Mouse (Mus musculus): ENCODE results near the gene Tnfsf8. TPM values are rescaled to one million over a fixed set of nuclear protein-coding genes. Genes with fewer than 3 reads are reported as not detected.

Gene Tnfsf8
- polyA plus RNA-seq, 1 experiment from 2014 or later, result not detected

DNA sequence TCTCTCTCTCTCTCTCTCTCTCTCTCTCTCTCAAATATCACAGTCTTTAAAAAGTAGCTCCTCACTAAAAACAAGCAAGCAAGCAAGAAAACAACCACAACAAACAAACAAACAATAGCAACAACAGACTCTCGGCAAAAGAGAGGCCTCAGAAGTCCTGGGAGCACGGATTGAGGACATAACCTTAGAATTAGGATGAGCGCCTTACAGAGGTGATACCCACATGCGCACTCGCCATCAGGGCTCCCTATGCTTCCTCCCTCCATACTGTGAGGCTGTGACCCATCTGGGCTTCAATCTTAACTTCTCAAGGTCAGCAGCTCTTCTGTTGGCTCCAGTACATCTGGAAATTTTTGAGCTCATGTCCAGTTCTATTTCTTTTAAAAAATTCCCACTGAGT is 911 bp downstream of the Tnfsf8 start:
- Histone ChIP-seq H3K4me2 (no peak overlapping the region), H3K9ac (no peak overlapping the region), H3K4me1 (no peaks in the 10 kb centered on the region), H3K9me3 (no peaks in the 10 kb centered on the region), H3K4me3 (no peak overlapping the region), H3K27ac (no peak overlapping the region), H3K36me3 (replicated peaks) (no peaks in the 10 kb centered on the region), H3K27me3 (replicated peaks) (no peaks in the 10 kb centered on the region)
- ATAC-seq (replicated peaks), result no peak
- WGBS, result 85% methylated on average over 5 of the region's 5 CpGs

DNA sequence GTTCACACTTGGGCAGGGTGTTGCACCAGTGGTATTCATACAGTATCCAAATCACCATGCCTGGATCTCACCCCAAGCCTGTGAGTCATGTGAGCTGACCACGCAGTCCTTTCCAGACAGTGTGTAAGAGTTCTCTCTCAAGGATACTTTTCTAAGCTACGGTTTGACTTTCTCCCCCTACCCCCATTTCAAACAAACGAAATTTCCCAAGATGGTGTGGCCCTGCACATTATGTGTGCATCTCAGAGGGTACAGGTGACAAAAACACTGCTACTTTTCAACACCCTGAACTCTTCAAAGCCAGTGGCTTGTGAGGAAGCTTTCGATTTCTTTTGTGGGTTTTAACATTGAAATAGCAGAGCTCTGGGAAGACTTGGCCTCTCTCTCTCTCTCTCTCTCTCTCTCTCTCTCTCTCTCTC is 1.4 kb downstream of the Tnfsf8 start:
- no peak overlapping the region for H3K9ac ChIP-seq
- WGBS, result 84% methylated on average over 4 of the region's 4 CpGs
- no peaks in the 10 kb centered on the region for H3K9me3 ChIP-seq
- no peak overlapping the region for H3K4me3 ChIP-seq
- no peaks in the 10 kb centered on the region for H3K36me3 ChIP-seq (replicated peaks)
- no peak for ATAC-seq (replicated peaks)
- no peak overlapping the region for H3K4me2 ChIP-seq
- no peak overlapping the region for H3K27ac ChIP-seq
- no peaks in the 10 kb centered on the region for H3K27me3 ChIP-seq (replicated peaks)
- H3K4me1 ChIP-seq, result no peaks in the 10 kb centered on the region

DNA sequence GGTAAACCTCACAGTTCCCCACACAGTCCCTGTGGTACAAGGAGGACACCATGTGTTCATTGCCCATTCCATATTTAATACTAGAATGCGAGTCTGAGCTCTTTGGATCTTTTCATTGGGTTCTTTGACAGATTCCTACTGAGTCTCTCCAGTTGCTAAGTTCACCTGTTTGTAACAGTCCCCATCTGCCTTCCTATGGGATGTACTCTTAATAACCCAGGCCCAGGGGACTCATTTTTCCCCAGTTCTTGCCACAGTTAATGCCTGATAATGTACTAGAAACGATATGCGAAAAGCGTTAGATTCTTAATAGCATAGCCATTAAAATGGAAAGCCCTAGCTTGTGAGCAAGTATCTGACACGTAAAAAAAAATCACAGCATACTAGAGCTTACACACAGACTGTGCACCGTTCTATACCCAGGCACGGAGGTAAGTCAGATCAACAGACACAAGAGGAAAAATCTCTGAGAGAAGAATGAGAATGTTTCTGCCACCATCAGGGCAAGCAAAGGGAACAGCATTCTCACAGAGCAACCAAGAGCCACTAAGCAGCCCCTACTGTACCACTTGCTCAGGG is 2.4 kb downstream of the Tnfsf8 start:
- H3K27me3 ChIP-seq (replicated peaks), result no peaks in the 10 kb centered on the region
- no peak for ATAC-seq (replicated peaks)
- H3K27ac ChIP-seq, result no peak overlapping the region
- no peak overlapping the region for H3K9ac ChIP-seq
- no peaks in the 10 kb centered on the region for H3K9me3 ChIP-seq
- H3K36me3 ChIP-seq (replicated peaks), result no peaks in the 10 kb centered on the region
- no peaks in the 10 kb centered on the region for H3K4me1 ChIP-seq
- H3K4me3 ChIP-seq, result no peak overlapping the region
- H3K4me2 ChIP-seq, result no peak overlapping the region
- WGBS, result 77% methylated on average over 7 of the region's 7 CpGs

DNA sequence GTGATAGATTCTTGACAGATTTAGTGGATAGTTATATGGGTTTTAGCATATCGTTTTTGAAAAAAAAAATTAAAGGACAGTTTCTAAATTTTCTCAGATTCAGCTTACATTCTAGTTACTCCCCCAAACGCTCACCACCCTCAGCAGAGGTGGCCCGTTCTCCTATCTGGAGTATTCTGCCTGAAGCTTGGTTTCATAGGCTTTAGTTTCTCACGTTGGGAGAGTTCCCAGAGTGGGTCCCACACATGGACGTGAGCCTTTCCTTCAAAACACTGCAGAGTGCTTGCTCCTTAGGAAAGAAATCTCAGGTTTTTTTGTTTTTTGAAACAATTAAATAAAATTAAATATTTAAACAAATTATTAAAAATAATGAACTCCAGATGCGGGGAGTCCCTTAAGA is 4.4 kb downstream of the Tnfsf8 start:
- H3K9me3 ChIP-seq, result no peaks in the 10 kb centered on the region
- H3K27ac ChIP-seq, result no peak overlapping the region
- H3K4me3 ChIP-seq, result no peak overlapping the region
- H3K36me3 ChIP-seq (replicated peaks), result no peaks in the 10 kb centered on the region
- no peaks in the 10 kb centered on the region for H3K27me3 ChIP-seq (replicated peaks)
- ATAC-seq (replicated peaks), result no peak
- H3K4me2 ChIP-seq, result no peak overlapping the region
- H3K4me1 ChIP-seq, result no peaks in the 10 kb centered on the region
- 90% methylated on average over 6 of the region's 6 CpGs for WGBS
- no peak overlapping the region for H3K9ac ChIP-seq

DNA sequence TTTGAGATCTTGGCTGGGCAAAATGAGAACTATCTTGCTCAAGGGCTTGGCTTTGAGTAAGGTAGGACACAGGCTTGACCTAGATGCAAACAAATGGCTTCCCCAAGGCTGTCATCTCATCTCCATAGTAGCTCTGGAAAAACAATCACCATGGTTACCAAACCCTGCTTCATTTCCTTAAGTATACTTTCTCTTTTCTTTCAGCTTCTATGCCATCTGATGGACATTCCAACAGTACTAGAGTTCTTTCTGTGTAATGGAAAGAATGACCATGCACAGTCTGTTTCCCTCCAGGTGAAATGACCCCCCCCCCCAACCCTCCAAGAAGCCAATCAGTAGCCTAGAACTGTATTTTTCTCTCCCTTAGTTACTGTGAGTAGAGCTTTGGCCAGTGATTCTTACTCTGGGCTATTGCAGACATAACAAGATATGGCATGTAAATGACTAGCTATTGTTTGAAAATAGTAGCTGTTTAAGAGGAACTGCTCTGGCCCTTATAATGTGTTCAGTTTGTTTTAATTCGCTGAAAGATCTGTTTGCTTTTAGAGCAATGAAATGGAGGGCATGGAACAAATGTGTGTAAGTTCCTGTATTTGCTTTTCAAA is 7.3 kb downstream of the Tnfsf8 start:
- H3K9ac ChIP-seq, result no peak overlapping the region
- no peak for ATAC-seq (replicated peaks)
- WGBS, result 81% methylated on average over 1 of the region's 1 CpGs
- H3K4me2 ChIP-seq, result no peak overlapping the region
- H3K36me3 ChIP-seq (replicated peaks), result no peaks in the 10 kb centered on the region
- H3K27me3 ChIP-seq (replicated peaks), result no peaks in the 10 kb centered on the region
- no peaks in the 10 kb centered on the region for H3K9me3 ChIP-seq
- no peak overlapping the region for H3K4me3 ChIP-seq
- no peak overlapping the region for H3K27ac ChIP-seq
- no peaks in the 10 kb centered on the region for H3K4me1 ChIP-seq

DNA sequence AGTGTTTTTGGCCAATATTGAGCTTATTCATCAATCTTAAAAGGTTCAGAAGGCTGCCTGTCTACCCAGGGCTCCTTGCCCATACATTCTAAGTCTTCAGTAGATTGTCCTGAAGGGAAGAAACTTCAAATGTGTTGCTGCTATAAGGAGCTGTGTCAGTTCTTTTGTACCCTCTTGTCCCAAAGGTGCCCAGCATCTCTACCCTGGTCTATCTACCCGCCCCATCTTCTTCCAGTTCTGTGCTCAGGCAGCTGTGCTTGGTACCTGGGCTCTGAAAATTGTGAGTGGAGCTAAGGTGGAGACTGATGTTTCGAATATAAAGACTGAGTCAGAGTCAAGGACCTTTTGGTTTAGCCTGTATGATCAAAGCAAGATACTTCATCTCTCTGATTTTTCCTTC is 11.1 kb downstream of the Tnfsf8 start:
- no peak overlapping the region for H3K4me3 ChIP-seq
- no peak overlapping the region for H3K4me2 ChIP-seq
- no peak for ATAC-seq (replicated peaks)
- no peaks in the 10 kb centered on the region for H3K4me1 ChIP-seq
- H3K27ac ChIP-seq, result no peak overlapping the region
- no peaks in the 10 kb centered on the region for H3K36me3 ChIP-seq (replicated peaks)
- 89% methylated on average over 2 of the region's 2 CpGs for WGBS
- H3K9me3 ChIP-seq, result no peaks in the 10 kb centered on the region
- H3K9ac ChIP-seq, result no peak overlapping the region
- H3K27me3 ChIP-seq (replicated peaks), result no peaks in the 10 kb centered on the region

DNA sequence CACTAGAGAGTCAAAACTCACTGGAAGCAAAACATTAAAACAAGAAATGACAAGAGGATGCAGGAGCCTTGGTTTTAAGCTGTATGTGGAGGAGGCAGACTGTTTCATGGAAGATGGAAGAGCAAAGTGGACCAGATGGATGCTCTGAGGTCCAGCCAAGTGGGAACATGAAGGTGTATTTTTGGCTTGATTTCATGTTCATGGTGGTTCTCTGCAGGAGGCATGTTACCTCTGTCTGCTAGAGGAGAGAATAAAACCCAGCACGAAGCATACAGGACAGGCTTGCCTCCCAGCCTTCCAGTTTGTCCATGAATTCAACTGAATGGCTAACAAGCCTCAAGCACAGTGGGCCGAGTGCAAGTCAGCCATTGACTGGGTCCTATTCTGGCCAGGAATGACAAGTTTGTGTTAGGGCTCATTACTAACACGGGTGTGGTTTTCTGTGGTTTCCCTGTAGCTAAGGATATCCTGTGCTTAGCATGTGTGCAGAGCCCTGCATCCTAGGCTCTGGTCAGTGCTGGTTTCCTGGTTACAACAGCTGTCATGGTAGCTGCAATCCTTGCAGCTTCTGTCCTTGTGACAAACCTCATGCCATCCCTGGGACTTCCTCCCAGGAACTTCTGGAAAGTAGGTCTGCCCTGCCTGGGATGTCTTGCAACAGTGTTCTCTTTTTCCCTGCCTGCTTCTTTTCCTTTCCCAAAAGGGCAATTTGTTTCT is 14.1 kb downstream of the Tnfsf8 start:
- no peak overlapping the region for H3K4me2 ChIP-seq
- no peak overlapping the region for H3K9ac ChIP-seq
- H3K4me1 ChIP-seq, result no peaks in the 10 kb centered on the region
- no peaks in the 10 kb centered on the region for H3K36me3 ChIP-seq (replicated peaks)
- WGBS, result 78% methylated on average over 3 of the region's 3 CpGs
- no peak for ATAC-seq (replicated peaks)
- H3K9me3 ChIP-seq, result no peaks in the 10 kb centered on the region
- H3K27me3 ChIP-seq (replicated peaks), result no peaks in the 10 kb centered on the region
- H3K27ac ChIP-seq, result no peak overlapping the region
- H3K4me3 ChIP-seq, result no peak overlapping the region

DNA sequence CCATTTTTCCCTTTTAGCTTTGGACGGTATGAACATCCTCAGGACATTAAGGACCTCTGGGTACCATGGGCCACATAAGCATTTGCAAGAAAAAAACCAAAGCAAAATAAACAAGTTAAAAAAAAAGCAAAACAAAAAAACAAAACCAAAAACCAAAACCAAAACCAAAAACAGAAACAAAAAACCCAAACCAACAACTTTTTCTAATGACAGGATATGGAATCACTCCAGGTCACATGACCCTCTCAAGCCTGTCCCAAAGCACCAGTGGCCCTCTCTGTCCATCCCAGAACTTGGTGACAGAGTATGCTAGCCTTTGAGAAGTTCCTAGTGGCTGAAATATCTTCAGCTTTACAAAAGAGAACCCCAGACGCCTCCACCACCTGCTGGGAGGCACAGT is 15.4 kb downstream of the Tnfsf8 start:
- no peaks in the 10 kb centered on the region for H3K4me1 ChIP-seq
- ATAC-seq (replicated peaks), result no peak
- H3K9ac ChIP-seq, result no peak overlapping the region
- no peaks in the 10 kb centered on the region for H3K9me3 ChIP-seq
- WGBS, result 66% methylated on average over 2 of the region's 2 CpGs
- H3K4me2 ChIP-seq, result no peak overlapping the region
- no peak overlapping the region for H3K4me3 ChIP-seq
- no peaks in the 10 kb centered on the region for H3K36me3 ChIP-seq (replicated peaks)
- no peak overlapping the region for H3K27ac ChIP-seq
- H3K27me3 ChIP-seq (replicated peaks), result no peaks in the 10 kb centered on the region

DNA sequence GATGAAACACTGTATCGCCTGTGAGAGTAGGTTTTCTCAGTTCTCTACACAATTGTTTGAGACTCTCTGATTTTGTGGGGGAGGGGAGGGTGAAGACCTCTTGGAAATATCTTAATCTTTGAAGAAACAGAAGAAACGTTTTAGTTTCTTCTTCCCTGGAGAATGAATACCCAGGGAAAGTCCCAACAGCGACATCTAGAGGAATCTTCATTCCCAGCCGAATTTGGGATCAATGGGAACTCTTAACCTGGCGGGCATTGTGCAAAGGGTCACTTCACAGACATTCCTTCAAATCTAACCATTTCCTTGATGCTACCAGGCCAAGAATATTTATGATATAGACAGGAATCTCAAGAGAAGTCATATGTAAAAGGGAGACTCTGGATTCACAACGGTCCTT is 17.2 kb downstream of the Tnfsf8 start:
- H3K4me3 ChIP-seq, result no peak overlapping the region
- 24% methylated on average over 6 of the region's 6 CpGs for WGBS
- H3K4me1 ChIP-seq, result no peaks in the 10 kb centered on the region
- no peaks in the 10 kb centered on the region for H3K27me3 ChIP-seq (replicated peaks)
- H3K36me3 ChIP-seq (replicated peaks), result no peaks in the 10 kb centered on the region
- H3K4me2 ChIP-seq, result no peak overlapping the region
- H3K9ac ChIP-seq, result no peak overlapping the region
- no peak for ATAC-seq (replicated peaks)
- no peaks in the 10 kb centered on the region for H3K9me3 ChIP-seq
- no peak overlapping the region for H3K27ac ChIP-seq

DNA sequence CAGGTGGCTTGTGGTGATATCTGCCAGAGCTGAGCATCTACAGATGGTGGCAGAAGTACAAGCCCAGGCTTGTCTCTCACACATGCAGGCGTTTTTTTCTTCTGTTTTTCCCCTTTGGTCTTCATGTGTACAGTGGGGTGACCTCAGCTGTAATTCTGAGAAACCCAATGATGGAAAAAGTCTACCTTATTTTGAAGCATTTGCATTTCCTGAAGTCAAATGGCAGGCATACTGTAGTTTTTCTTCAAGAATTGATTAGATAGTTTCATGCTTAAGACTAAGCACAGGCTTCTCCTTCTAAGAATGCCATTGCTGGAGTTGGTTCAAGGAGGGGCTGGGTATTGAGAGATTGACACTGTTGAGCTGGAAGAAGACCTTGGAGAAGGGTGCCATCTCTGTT is 18.9 kb downstream of the Tnfsf8 start:
- Histone ChIP-seq H3K4me3 (no peak overlapping the region), H3K36me3 (replicated peaks) (no peaks in the 10 kb centered on the region), H3K9me3 (no peaks in the 10 kb centered on the region), H3K9ac (no peak overlapping the region), H3K27ac (no peak overlapping the region), H3K4me2 (no peak overlapping the region), H3K4me1 (no peaks in the 10 kb centered on the region), H3K27me3 (replicated peaks) (no peaks in the 10 kb centered on the region)
- 62% methylated on average over 1 of the region's 1 CpGs for WGBS
- ATAC-seq (replicated peaks), result no peak

DNA sequence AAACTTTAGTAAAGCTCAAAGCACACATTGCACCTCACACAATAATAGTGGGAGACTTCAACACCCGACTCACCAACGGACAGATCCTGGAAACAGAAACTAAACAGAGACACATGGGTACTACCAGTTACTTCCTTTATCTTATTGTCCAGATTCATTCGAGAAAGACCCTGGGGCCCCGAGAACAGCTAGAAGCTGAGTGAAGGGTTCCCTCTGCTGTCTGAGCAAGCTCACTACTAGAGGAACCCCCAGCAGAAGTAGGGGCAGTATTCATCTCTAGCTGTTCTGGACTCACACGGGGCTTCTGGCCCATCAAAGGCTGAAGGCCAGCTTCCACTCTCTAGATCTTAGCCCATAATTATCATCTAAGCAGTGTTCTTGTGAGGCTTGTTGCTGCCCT is 20.7 kb downstream of the Tnfsf8 start:
- Histone ChIP-seq H3K9ac (no peak overlapping the region), H3K4me1 (no peaks in the 10 kb centered on the region), H3K36me3 (replicated peaks) (no peaks in the 10 kb centered on the region), H3K9me3 (no peaks in the 10 kb centered on the region), H3K4me2 (no peak overlapping the region), H3K27ac (no peak overlapping the region), H3K4me3 (no peak overlapping the region), H3K27me3 (replicated peaks) (no peaks in the 10 kb centered on the region)
- ATAC-seq (replicated peaks), result no peak
- 55% methylated on average over 5 of the region's 5 CpGs for WGBS

DNA sequence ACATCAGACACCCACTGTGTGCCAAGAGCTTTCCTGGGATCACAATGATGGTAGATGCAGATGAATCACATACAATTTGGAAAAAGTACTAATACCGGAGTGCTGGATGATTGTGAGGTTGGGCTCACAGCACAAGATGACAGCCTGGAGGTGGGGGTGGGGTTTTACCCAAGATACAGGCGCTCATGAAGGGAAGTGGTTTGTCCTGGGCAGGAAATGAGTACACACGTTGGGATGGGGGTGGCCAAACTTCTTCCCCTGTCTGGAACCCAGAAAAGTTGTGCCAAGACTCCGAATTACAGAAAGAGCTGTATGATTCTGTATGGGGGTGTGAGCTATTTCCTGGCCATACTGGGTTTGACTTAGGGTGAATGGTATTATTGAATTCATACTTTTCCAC is 38.0 kb downstream of the Tnfsf8 start:
- Histone ChIP-seq H3K27me3 (replicated peaks) (no peaks in the 10 kb centered on the region), H3K4me1 (no peaks in the 10 kb centered on the region), H3K9me3 (no peaks in the 10 kb centered on the region), H3K27ac (no peak overlapping the region), H3K4me2 (no peak overlapping the region), H3K36me3 (replicated peaks) (no peaks in the 10 kb centered on the region), H3K9ac (no peak overlapping the region), H3K4me3 (no peak overlapping the region)
- ATAC-seq (replicated peaks), result no peak
- WGBS, result 86% methylated on average over 4 of the region's 4 CpGs

DNA sequence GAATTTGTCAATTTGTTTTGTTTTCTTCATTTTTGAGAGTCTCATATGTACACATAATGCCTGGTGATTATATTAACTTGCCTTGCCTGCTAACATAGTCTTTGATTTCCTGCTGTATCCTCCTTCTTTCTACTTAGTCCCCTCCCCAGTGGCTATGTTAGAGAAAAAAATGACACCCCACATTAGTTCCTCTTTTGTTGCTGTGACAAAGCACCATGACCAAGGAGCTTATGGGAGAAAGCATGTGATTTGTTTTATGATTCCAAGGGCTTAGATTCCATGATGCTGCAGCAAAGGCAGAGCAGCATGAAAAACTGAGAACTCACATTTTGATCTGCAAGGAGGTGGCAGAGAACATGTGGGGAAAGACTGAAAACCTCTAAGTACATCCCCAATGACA is 43.6 kb downstream of the Tnfsf8 start:
- H3K9ac ChIP-seq, result no peak overlapping the region
- no peak overlapping the region for H3K4me2 ChIP-seq
- H3K9me3 ChIP-seq, result no peaks in the 10 kb centered on the region
- H3K36me3 ChIP-seq (replicated peaks), result no peaks in the 10 kb centered on the region
- no peaks in the 10 kb centered on the region for H3K4me1 ChIP-seq
- no peak for ATAC-seq (replicated peaks)
- no peak overlapping the region for H3K27ac ChIP-seq
- H3K27me3 ChIP-seq (replicated peaks), result no peaks in the 10 kb centered on the region
- H3K4me3 ChIP-seq, result no peak overlapping the region

Measured in midbrain, embryonic 15.5 days (tissue).